Mouse (Mus musculus) forebrain, embryonic 14.5 days (tissue): ENCODE measurements at regions not wholly inside any gene's neighbourhood (a gene's known extent, or its start where the extent isn't known, plus 50 kb on each side); places are given as distances from the start of the nearest gene placed in this dataset.

Source experiments
- ATAC-seq: fragments of 200-750 bp; cut with Nextera tagmentation; 2 replicates; pipeline ENCODE4 v1.8.0; 2017; ENCODE audit warnings: mild to moderate bottlenecking, moderate library complexity
- DNase-seq: peaks from one replicate; pipeline ENCODE4 v3.0.0-alpha.2; 2015; ENCODE audit warnings: low spot score
- H3K27ac ChIP-seq: fragments of 300-500 bp; sonication (generic); 2 replicates; pipeline ENCODE4 v1.5.1; 2014; ENCODE audit warnings: low read depth, mild to moderate bottlenecking, control low read depth, low read length, moderate library complexity
- H3K27me3 ChIP-seq: fragments of 300-500 bp; sonication (generic); replicated peaks from 2 replicates; pipeline ENCODE4 v1.6.1; 2014; ENCODE audit warnings: low read length, control low read depth, mixed read lengths; ENCODE audit not compliant: control insufficient read depth, insufficient read depth
- H3K36me3 ChIP-seq: fragments of 300-500 bp; sonication (generic); 2 replicates; pipeline ENCODE4 v1.6.1; 2014; ENCODE audit warnings: low read length, control low read depth; ENCODE audit not compliant: control insufficient read depth, insufficient read depth
- H3K4me1 ChIP-seq: fragments of 300-500 bp; sonication (generic); 2 replicates; pipeline ENCODE4 v1.6.1; 2014; ENCODE audit warnings: antibody characterized with exemption, low read length, control low read depth; ENCODE audit not compliant: control insufficient read depth, insufficient read depth
- H3K4me2 ChIP-seq: fragments of 300-500 bp; sonication (generic); 2 replicates; pipeline ENCODE4 v1.6.1; 2014; ENCODE audit warnings: mild to moderate bottlenecking, control low read depth, low read length
- H3K4me3 ChIP-seq: fragments of 300-500 bp; sonication (generic); 2 replicates; pipeline ENCODE4 v1.5.1; 2014; ENCODE audit warnings: low read depth, low read length, control low read depth
- H3K9ac ChIP-seq: fragments of 300-500 bp; sonication (generic); 2 replicates; pipeline ENCODE4 v1.6.1; 2014; ENCODE audit warnings: mild to moderate bottlenecking, low read length, control low read depth, moderate library complexity
- H3K9me3 ChIP-seq: fragments of 300-500 bp; sonication (generic); replicated peaks from 2 replicates; pipeline ENCODE4 v1.6.1; 2016; ENCODE audit warnings: low read length, control low read depth, mixed read lengths; ENCODE audit not compliant: control insufficient read depth
- WGBS: fragments of 180-500 bp; shearing (Covaris S2); extraction: QIAGEN DNeasy Blood & Tissue Kit; methylation state at CpG from one replicate; pipeline ENCODE4 v1.1.7; 2014; 5-methylcytosine and 5-hydroxymethylcytosine counted together

- DNase-seq, result no peak
- Histone ChIP-seq H3K9me3 (no peaks in the 10 kb centered on the region), H3K4me3 (no peak overlapping the region), H3K27ac (no peak overlapping the region), H3K4me2 (no peak overlapping the region), H3K9ac (no peak overlapping the region), H3K27me3 (no peaks in the 10 kb centered on the region), H3K36me3 (no peaks in the 10 kb centered on the region), H3K4me1 (no peaks in the 10 kb centered on the region)
- 90% methylated on average over 3 of the region's 3 CpGs for WGBS
- ATAC-seq, result no peak
These were observed 60.7 kb downstream of the Ifng start for GRCm38 (mm10) chr10:118501571-118501970.

GRCm38 (mm10) chr10:118504811-118505210 lies 64.0 kb downstream of the Ifng start:
- H3K9me3 ChIP-seq, result no peaks in the 10 kb centered on the region
- no peak overlapping the region for H3K27ac ChIP-seq
- WGBS, result 26% methylated on average over 4 of the region's 4 CpGs
- no peaks in the 10 kb centered on the region for H3K4me1 ChIP-seq
- no peak overlapping the region for H3K9ac ChIP-seq
- no peaks in the 10 kb centered on the region for H3K27me3 ChIP-seq
- H3K36me3 ChIP-seq, result no peaks in the 10 kb centered on the region
- H3K4me3 ChIP-seq, result no peak overlapping the region
- H3K4me2 ChIP-seq, result no peak overlapping the region
- ATAC-seq (peak; percentile 40; the same call in 1 of the 2 replicates), DNase-seq (peak; percentile 52)

- no peak overlapping the region for H3K4me2 ChIP-seq
- no peaks in the 10 kb centered on the region for H3K9me3 ChIP-seq
- no peak for DNase-seq
- WGBS, result 29% methylated on average over 4 of the region's 4 CpGs
- ATAC-seq, result no peak
- no peaks in the 10 kb centered on the region for H3K36me3 ChIP-seq
- no peaks in the 10 kb centered on the region for H3K27me3 ChIP-seq
- no peaks in the 10 kb centered on the region for H3K4me1 ChIP-seq
- no peak overlapping the region for H3K4me3 ChIP-seq
- no peak overlapping the region for H3K9ac ChIP-seq
- H3K27ac ChIP-seq, result no peak overlapping the region
These were observed 65.3 kb downstream of the Ifng start for GRCm38 (mm10) chr10:118506154-118506553.

GRCm38 (mm10) chr10:118507630-118508029 lies 66.8 kb downstream of the Ifng start:
- H3K9me3 ChIP-seq, result no peaks in the 10 kb centered on the region
- no peaks in the 10 kb centered on the region for H3K27me3 ChIP-seq
- no peaks in the 10 kb centered on the region for H3K36me3 ChIP-seq
- no peak overlapping the region for H3K9ac ChIP-seq
- no peak overlapping the region for H3K4me2 ChIP-seq
- no peak overlapping the region for H3K27ac ChIP-seq
- WGBS, result 61% methylated on average over 2 of the region's 2 CpGs
- no peaks in the 10 kb centered on the region for H3K4me1 ChIP-seq
- peak; percentile 49 for DNase-seq
- no peak overlapping the region for H3K4me3 ChIP-seq
- 0 out of 2 replicates have a peak, but pooled peaks have one; percentile 46 for ATAC-seq

DNA sequence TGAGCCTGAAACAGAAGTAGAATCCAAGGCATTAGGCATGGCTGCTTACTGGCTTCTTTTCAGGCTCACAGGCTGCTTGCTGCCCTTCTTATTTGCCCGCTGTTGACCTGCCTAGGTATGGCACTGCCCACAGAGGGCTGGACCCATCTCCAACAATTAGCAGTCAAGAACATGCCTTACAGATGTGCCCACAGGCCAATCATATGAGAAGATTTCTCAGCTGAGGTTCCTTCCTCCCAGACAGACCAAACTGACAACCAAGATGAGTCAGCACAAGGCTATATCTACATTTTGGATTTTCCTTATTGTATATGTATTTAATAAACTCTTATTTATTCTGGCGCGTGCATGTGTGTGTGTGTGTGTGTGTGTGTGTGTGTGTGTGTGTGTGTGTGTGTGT lies 76.0 kb downstream of the Ifng start:
- no peak overlapping the region for H3K9ac ChIP-seq
- DNase-seq, result no peak
- no peak overlapping the region for H3K4me3 ChIP-seq
- no peak overlapping the region for H3K4me2 ChIP-seq
- no peaks in the 10 kb centered on the region for H3K27me3 ChIP-seq
- H3K4me1 ChIP-seq, result no peaks in the 10 kb centered on the region
- H3K27ac ChIP-seq, result no peak overlapping the region
- 96% methylated on average over 3 of the region's 3 CpGs for WGBS
- no peaks in the 10 kb centered on the region for H3K9me3 ChIP-seq
- H3K36me3 ChIP-seq, result no peaks in the 10 kb centered on the region
- no peak for ATAC-seq

DNA sequence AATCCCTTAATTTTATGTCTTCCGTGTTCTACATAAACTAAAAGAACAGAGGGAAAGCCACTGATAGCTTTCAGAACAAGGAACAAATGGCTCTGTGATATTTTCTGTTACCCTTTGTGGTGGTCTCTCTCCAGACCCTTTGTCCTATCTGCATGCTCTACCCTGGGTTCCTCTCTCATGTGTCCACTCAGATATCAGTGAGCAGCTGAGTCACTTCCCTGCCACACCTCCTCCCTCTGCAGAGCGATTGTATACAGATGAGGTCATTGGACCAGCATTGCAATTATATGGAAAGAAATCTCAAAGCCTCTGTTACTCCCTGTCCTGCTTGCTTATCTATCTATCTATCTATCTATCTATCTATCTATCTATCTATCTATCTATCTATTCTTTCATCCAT lies 77.1 kb downstream of the Ifng start:
- no peak overlapping the region for H3K27ac ChIP-seq
- DNase-seq (no peak), ATAC-seq (no peak)
- 90% methylated on average over 2 of the region's 2 CpGs for WGBS
- no peaks in the 10 kb centered on the region for H3K9me3 ChIP-seq
- H3K9ac ChIP-seq, result no peak overlapping the region
- no peaks in the 10 kb centered on the region for H3K27me3 ChIP-seq
- H3K36me3 ChIP-seq, result no peaks in the 10 kb centered on the region
- H3K4me2 ChIP-seq, result no peak overlapping the region
- H3K4me1 ChIP-seq, result no peaks in the 10 kb centered on the region
- no peak overlapping the region for H3K4me3 ChIP-seq

GRCm38 (mm10) chr10:118545966-118546365 lies 105.1 kb downstream of the Ifng start:
- Histone ChIP-seq H3K36me3 (no peaks in the 10 kb centered on the region), H3K9me3 (no peaks in the 10 kb centered on the region), H3K9ac (no peak overlapping the region), H3K4me2 (no peak overlapping the region), H3K27me3 (no peaks in the 10 kb centered on the region), H3K27ac (no peak overlapping the region), H3K4me3 (no peak overlapping the region), H3K4me1 (no peaks in the 10 kb centered on the region)
- WGBS, result 21% methylated on average over 1 of the region's 1 CpGs
- ATAC-seq, result no peak
- DNase-seq, result peak; percentile 70

GRCm38 (mm10) chr10:118550201-118550600 lies 109.4 kb downstream of the Ifng start:
- H3K36me3 ChIP-seq, result no peaks in the 10 kb centered on the region
- H3K4me3 ChIP-seq, result no peak overlapping the region
- no peak overlapping the region for H3K4me2 ChIP-seq
- H3K27ac ChIP-seq, result no peak overlapping the region
- DNase-seq (no peak), ATAC-seq (no peak)
- 78% methylated on average over 4 of the region's 4 CpGs for WGBS
- H3K9ac ChIP-seq, result no peak overlapping the region
- no peaks in the 10 kb centered on the region for H3K9me3 ChIP-seq
- H3K4me1 ChIP-seq, result no peaks in the 10 kb centered on the region
- H3K27me3 ChIP-seq, result no peaks in the 10 kb centered on the region

DNA sequence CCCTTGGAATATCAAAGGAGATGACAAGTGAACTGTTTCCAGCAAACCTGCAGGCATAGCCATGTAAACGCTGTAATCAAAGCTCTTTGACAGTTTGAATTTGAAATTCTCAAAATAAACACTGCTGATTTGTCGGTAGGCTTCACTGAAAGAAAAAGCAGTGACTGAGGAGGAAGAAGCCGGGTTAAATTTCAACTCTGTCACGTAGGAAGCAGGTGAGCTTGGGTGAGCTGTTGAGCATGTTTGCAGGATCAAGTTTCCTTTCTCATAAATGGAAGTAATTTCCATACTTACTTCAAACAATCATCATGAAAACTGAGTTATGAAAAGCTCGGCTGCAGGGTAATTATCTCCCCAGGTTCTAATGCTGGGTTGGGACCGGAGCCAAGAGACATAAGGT lies 118.0 kb downstream of the Ifng start:
- no peak overlapping the region for H3K4me3 ChIP-seq
- ATAC-seq (no peak), DNase-seq (no peak)
- H3K4me2 ChIP-seq, result no peak overlapping the region
- no peaks in the 10 kb centered on the region for H3K9me3 ChIP-seq
- no peaks in the 10 kb centered on the region for H3K36me3 ChIP-seq
- no peaks in the 10 kb centered on the region for H3K4me1 ChIP-seq
- no peak overlapping the region for H3K27ac ChIP-seq
- WGBS, result 71% methylated on average over 6 of the region's 6 CpGs
- H3K9ac ChIP-seq, result no peak overlapping the region
- H3K27me3 ChIP-seq, result no peaks in the 10 kb centered on the region
